Mouse (Mus musculus) fibroblast of lung, adult 2 months (primary cell): ENCODE data around the gene Col4a6.

Experiments used
- DNase-seq: peaks from one replicate; pipeline ENCODE4 v3.0.0-alpha.2; 2011; ENCODE audit warnings: low read depth

Col4a6 gene

DNA sequence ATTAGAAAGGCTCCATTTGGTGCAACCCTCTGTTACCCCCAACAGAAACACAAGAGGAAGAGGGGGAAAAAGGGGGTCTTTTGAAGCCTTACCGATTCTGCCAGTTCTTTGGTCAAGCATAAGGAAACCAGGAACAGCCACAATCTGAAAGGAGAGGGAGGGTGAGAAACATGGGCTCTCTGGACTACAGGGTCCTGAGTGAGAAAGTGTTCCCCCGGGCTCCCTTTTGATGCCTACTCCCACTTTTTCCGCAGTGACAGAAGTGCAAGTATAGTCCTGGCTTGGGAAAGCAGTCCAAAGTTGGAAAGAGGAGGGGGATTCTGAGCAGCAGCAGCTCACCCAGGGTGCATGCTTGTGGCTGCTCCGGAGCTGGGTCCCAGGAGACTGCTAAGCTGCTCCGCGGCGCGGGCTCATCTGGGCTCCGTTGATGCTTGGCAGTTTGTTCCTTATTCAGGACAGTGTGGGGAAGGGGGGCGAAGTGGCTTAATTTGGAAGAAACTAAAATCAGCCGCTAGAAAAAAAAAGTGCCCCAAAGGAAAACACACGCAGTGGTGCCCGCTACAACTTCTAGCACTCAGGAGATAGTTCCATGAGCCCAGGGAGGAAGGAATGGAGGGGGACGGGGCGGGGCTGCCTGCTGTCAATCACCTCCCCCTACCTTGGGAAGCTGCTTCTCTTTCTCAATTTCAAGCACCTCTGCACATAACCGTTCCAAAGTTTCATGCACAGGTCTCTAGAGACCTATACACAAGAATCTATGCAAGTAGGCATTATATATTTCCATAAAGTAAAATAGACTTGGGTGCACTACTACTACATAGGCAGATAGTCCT, at the start of gene Col4a6:
Col4a6 (minus strand) TSS at position 607 of the 833 bp plus-strand sequence.
- DNase-seq = no peak

DNA sequence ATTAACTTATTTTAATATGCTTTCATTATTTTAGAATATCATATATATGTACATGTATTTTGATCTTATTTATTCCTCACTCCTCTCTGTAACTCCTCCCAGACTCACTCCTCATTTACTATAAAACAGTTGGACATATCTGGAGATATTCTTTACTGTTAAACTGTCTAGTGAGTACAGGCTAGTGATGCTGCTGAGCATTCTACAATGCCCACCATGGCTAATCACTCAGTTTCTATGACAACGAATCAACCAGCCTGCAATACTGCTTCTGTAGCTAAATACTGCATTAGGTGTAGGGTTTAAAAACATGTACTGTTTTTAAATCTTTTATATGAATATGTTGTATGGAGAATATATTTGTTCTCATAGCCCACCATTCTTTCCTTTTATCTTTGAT, 29.2 kb upstream of the Col4a6 start:
- no peak for DNase-seq

DNA sequence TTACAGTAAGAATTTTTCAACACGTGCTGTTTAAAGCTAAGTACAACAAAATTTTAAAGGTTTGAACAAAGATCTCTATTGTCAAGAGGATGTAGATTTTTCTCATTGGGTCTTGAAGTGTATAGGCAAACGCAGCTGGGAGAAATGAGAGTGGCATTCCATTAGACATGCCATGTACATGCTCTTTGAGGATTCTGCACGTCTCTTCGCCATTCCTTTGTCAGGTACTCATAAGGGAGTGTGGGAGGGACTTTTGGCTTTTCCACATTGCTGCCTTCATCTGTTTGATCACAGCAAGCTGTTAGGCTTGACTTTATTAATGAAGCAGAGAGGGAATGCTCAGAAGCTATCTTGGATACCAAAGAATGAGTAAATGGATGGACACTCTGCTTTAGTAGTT, 20.7 kb upstream of the Col4a6 start:
- DNase-seq = no peak

DNA sequence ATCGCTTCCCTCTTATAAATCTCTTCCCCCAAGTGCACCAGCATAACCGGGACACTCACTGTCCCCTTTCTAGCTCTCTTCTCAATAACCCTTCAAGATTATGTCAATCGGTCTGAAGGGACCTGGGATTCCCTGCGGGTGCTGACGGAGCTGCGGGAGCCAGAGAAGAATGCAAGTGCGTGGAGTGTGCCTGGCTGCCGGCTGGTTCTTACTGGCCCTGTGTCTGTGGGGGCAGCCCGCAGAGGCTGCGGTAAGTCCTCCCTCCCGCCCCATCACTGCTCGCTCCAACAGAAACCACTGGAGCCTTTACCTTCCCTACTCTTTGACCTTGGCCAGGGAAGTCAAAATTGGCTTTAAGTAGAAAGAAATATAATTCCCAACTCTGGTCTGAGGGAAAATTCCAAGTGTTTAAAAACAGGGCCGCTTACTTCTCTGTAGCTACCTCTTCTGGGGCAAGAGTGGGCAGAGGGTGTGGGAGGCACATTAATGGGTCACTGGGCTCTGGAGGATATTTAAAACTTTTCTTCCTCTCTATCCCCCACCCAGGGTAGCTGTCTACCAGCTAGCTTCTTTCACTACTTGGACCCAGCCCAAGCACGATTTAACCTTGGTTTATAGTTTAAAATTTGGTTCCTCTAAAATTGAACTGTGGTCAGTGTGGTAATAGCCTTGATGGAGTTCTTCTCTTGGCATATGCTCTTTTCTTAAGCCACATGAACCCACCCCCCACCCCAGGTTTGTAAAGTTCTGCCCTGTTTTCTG, 1.9 kb upstream of the Col4a6 start:
- DNase-seq = no peak

DNA sequence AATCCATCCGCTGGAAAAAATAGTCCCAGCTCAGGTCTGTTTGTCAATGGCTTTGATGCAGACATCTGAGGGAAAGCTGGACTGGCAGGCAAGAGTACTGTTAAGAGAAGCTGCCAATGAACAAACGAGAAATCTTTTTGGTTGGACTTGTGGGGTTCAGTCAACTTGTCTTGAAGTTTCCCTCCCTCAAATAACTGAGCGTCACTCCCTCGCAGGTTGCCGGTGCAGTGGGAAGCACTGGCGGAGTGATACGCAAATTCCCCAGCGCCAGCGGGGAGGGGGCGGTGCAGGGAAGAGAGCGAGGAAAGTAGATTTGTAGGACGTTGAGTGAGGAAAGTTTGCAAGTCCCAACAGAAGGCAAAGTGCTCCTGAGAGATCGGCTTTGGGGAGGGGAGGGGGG, 1.2 kb upstream of the Col4a6 start, which contains the start of gene Col4a5:
Col4a5 (plus strand) TSS at position 276 of the 400 bp plus-strand sequence.
- peak; percentile 37 for DNase-seq

DNA sequence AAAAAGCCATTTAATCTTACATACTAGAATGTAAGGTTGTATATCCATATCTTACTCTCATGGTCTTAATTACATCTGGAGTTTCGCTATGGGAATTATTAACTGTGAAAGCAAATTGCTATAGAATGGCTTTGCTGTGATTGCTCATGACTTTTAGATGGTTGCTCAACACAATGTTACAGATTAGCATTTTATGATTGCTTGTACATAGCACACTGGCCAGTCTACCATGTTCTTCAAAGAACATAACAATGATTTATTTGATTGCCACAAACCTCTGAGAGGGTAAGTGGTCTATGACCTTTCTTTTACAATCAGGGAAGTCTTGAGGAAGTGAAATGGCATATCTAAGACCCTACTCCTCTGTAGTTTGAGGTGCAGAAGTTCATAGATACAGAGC, 25.9 kb downstream of the Col4a6 start:
- no peak for DNase-seq

DNA sequence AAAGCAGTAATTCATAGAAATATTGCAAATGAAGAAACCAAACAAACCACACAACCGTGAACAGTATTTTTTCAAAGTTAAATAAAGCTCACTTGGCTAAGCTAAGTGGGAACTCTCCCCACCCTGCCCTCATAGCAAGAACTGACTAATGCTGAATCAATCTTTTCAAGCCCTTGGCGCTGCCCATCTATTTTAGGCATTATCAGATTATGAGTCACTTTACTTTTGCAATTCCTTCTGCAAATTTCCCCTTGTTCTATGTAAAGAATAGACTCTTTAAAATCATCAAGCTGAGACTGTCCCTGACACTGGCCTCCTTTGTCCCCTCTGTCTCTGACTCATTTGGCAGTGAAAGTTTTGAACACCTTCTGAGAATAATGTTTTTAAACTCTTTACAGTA, 34.5 kb downstream of the Col4a6 start:
- peak; percentile 36 for DNase-seq

DNA sequence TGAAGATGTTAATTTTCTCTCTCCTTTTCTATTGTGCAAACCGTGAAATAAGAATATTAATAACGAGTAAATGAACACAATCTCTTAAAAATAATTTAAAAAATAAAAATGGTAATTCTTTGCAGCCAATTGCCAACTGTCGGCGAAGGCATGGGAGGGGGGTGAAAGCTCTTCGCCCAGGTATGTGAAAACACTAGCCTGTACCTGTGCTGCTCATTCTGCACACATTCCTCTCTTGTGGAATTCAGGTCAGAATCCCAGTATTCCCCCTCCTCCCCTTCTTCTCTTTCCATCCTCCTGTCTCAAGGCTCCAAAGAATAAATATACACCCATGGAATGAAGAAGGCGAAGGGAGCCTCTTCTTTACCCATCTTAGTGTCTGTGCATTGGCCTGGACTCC, 37.1 kb downstream of the Col4a6 start:
- no peak for DNase-seq

DNA sequence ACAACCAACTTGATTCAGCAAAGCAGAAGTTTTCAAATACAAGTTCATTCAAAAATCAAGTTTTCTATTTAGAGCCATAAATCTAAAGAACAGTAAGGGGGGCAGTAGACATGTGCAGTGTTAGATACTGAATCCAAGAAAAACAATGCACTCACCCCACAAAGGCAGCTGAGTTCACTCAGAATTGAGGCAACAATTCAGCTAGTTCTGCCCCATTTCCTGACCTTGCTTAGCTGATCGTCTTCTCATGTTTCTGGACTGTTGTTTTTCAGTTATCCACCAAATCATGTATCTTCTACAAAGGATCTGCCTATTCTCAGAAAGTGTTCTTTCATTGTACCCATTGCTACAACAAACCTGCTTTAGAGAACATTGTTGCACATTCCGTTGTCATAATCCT, 58.6 kb downstream of the Col4a6 start:
- DNase-seq = no peak

DNA sequence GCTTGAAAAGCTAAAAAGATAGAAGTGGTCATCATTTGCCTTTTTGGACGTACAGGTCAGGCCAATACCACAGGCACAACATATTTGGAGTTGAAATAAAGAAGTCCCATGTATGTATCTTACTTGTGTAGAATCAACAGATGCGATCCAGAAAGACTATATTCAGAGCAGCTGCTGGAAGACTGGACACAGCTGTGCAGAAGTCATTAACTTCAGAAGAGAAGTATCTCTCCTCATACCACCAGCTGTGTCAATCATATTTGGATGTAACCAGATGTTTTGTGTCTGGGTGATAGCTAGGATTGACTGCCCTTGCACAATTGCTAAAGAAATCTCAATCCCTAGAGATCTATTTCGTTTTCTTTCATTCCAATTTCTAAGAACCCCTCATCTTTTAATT, 77.6 kb downstream of the Col4a6 start:
- DNase-seq = no peak

DNA sequence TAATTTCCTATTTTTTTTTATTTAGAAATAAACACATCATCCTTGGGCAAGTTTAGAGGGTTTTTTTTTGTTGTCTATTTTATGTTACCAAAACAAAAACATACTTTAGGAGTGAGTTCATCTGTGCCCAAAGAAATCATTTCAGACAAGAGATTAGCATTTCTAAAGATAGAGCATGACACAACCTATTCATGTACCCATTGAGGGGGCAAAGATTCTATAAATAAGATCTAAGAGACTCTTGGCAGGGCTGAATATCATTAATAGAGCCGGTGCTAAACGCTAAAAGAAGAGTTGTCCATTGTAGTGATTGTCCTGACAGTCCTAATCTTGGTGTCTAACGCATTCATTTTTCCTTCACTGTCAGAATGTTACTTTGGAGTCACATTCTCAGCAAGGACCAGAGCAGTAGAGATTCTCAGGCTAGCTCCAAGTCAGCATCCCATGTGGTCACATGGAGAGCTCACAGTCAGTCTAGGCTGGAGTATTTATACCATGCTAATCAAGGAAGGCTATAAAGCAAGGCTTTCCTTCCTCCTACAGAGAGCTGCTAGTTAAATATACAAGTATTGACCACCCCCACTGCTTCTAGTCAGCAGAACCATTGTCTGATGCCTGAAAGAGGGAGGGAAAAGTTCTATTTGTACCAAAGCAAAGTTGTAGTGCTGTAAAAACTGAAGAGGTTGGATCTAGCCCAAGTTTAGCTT, 88.3 kb downstream of the Col4a6 start:
- DNase-seq = no peak

DNA sequence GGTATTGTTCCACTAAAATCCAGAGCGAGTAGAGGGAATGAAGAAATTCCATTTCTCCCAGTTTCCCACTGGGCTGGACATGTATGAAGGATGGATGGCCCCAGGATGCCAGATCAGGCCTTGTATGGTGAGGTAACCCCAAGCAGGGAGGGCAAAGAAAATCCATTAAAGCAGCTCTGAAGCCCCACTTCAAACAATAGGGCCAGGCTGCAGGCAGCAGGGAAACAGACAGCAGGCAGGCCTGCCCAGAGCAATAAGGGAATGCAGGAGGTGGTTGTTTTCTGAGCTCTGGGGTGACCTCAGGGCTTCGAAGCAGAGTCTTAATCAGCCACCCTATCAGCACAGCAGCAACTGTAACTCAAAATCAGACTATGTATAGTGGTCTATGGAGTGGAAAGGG, 89.2 kb downstream of the Col4a6 start:
- DNase-seq = no peak

DNA sequence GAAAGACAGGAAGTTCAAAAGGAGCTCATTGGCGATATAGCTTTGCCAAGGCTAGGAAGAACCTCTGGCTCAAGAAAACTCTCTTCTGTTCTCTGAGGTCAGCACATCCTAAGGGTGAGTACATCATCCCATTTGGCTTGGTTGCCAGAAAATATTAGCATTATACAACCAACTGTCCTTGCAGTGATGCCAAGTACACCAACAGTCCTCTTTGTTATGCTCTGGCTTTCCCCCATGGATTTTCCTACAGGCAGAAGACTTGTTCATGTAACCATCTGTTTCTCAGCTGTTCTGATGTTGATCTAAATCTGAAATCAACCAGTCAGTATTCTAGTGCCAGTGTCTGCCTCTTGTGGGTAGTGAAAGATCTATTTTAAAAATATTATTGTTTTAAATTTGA, 103.6 kb downstream of the Col4a6 start:
- no peak for DNase-seq

DNA sequence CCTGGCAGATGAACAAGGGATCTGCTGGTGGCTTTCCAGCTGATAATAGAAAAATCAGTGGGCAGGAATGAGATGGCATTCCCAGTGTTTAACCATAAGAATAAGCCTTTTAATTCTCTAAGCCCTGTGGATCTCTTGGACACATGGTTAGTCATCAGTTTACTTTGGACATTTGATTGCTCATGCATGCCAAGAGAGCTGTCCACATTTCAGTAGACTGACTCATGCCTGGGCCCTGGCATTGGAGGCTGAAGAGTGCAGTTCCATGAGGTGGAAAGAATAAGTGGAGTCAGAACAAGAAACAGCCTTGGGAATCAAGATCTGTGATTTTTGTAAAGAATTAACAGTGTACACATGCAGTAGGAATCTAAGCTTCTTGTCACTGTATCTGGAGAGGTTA, 110.5 kb downstream of the Col4a6 start:
- peak; percentile 54 for DNase-seq

DNA sequence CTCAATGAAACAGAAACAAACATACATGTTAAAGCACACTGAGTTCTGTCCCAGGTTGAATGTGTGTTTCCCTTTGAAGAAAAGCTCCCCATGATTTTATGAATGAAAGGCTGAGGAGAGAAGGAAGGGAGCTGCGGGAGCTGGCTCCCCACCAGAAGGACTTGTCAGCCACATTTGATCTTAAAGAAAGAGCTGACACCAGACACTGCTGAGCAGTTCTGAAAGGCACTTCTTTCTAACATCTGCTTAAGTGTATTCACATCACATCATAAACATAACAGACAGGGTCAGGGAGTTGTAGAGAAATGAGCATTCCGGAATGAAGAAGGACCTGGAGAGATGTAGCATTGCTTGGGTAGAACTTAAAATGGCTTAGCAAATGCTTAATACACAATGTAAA, 132.5 kb downstream of the Col4a6 start:
- no peak for DNase-seq

DNA sequence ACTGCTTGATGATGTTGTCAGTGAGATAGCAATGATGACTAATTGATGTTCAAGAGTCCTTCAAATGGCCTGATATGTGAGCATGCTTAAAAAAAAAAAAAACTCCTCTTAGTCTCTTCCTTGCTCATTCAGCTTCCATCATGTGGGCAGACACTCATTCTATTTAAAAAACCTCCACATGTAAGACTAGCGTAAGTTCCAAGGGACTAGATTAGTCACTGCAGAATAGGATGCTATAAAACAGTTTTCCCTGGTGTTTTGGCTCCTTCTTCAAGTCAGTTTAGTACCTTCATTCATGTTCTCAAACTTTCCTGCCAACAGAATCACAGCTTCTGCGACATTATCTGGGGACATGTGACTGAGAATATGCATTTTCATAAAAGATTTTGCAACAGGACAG, 145.8 kb downstream of the Col4a6 start:
- no peak for DNase-seq

DNA sequence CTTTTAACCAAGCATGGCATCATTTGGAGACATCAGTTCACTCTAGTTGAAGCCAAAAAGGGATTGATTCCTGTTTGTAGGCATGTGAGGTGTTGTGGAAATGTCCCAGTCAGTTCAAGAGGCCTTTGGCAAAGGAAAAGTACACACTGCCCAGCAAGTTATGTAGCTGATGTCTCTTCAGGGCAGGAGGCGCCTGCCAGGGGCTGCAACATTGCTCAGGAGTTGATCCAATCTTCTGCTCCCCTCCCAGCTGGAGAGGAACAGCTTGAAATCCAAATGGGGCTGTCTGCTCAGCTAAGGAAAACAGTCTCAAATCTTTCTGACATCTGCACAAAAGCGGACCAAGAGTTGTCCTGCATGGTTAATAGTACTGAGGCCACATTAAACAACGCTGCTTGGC, 149.7 kb downstream of the Col4a6 start:
- no peak for DNase-seq

DNA sequence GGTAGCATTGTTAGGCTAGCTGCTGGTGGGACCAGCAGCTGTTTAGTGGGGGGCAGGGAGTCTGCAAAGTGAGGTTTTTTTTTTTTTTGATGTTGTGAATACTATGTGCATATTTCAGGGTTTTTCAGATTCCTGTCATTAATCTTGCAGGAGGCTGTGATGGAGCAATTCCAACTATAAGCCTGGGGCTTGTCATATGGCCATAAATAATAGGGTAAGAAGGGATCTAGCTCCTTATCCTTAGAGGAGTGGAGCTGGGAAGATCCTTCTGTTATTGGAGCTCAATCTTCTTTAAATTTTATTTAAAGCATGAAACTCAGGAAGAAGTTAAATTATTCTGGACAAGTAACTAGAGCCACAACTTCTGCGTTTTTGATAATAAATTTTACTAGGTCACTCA, 157.7 kb downstream of the Col4a6 start:
- DNase-seq = no peak

DNA sequence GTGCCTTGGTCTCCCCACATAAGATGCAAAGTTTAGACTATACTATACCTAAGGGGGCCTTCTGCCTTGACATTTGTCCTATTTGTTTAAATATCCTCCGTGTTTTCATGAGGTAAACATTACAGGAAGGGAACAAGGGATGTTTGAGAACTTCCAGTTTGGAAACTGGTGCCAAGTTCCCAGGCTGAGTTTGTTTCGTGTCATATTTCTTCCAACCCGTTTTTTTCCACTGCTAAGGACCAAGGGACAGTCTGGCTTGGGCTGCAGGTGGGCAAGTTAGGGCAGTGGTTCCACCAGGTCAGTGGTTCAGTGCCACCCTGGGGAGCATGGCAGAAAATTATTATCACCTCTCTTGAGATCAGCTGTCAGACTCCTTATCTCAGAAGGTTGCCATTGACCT, 158.1 kb downstream of the Col4a6 start:
- no peak for DNase-seq

DNA sequence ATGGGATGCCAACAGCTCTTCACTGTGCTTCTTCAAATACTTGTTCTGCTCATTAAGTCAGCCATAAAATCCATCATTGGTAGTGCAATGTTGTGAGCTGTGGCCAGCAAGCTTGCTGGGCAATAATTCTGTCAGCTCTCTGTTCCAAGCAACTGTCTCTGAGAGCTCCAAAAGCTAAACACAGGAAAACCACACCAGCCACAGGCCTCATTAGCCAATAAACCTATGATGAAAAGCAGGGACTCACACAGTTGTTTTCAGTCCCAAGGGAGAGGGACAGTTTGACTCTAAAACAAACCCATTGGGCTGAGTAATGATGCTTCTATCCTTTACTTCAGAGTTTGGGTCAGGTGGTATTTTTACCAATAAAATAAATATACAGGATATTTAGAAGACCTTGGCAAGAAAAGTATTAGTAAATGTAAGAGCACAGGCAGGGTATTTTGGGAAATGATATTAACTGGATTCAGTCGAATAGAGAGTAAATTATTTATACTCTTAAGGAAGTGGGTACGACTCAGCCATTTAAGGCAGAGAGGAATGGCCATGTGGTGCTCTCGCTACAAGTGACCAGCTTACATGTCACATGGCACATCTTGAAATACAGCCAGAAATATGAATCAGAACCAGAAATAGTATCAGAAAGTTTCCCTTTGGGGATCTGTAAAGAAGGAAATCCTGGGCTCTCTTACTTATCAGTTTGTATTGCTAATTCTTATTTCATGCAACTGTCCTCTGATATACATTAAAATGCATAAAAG, 181.0 kb downstream of the Col4a6 start:
- DNase-seq = peak; percentile 34

DNA sequence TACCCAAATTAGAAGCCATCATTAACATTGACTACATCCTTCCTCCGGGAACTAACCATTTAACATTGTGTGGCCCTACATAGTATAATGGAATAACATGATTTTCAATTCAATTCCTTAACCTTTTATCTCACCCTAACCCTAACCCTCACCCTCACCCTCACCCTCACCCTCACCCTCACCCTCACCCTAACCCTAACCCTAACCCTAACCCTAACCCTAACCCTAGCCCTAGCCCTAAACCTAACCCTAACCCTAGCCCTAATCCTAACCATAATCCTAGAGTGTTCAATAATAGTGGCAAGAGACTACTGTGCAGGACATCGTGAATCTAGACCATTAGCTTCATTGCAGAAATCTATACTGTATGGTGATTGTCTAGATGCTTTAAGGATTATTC, 197.5 kb downstream of the Col4a6 start:
- DNase-seq = no peak

DNA sequence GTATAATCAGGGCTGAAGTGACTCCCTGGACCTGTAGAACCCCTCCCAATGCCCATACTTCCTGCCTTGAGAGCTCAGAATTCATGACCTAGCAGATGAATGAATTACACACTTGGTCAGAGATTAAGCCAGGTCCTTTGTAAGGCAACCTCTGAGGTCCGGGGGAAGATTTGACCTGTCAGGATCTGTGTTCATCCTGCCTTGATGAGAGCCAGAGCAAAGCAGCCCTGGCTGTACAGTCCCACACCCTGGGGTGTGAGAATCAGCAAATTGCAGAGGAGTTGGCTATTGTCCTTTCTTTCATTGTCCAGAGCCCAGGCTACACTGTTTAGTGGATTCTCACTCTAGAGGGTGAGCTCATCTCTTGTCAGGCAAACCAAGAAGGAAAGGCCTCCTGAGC, 207.9 kb downstream of the Col4a6 start:
- DNase-seq = no peak
